Mouse (Mus musculus) heart, embryonic 11.5 days (tissue): ENCODE results near the gene Dzip1. TPM values are rescaled to one million over a fixed set of nuclear protein-coding genes. Genes with fewer than 3 reads are reported as not detected.

ENCODE experiments used
- ATAC-seq: fragments of 200-750 bp; cut with Nextera tagmentation; replicated peaks from 2 replicates; pipeline ENCODE4 v1.8.0; 2017; ENCODE audit warnings: moderate library complexity; ENCODE audit not compliant: insufficient number of reproducible peaks, low FRiP score, low TSS enrichment
- H3K27ac ChIP-seq: fragments of 300-500 bp; sonication (generic); 2 replicates; pipeline ENCODE4 v1.5.1; 2014; ENCODE audit warnings: mild to moderate bottlenecking, low read depth, low read length
- H3K27me3 ChIP-seq: fragments of 300-500 bp; sonication (generic); 2 replicates; pipeline ENCODE4 v1.6.1; 2014; ENCODE audit warnings: mild to moderate bottlenecking, low read length, mixed read lengths; ENCODE audit not compliant: control insufficient read depth, insufficient read depth
- H3K36me3 ChIP-seq: fragments of 300-500 bp; sonication (generic); 2 replicates; pipeline ENCODE4 v1.6.1; 2014; ENCODE audit warnings: mild to moderate bottlenecking, low read length, moderate library complexity, mixed read lengths; ENCODE audit not compliant: control insufficient read depth, insufficient read depth
- H3K4me1 ChIP-seq: fragments of 300-500 bp; sonication (generic); 2 replicates; pipeline ENCODE4 v1.6.1; 2014; ENCODE audit warnings: low read length; ENCODE audit not compliant: control insufficient read depth, insufficient read depth
- H3K4me2 ChIP-seq: fragments of 300-500 bp; sonication (generic); 2 replicates; pipeline ENCODE4 v1.6.1; 2014; ENCODE audit warnings: mild to moderate bottlenecking, moderate library complexity
- H3K4me3 ChIP-seq: fragments of 300-500 bp; sonication (generic); 2 replicates; pipeline ENCODE4 v1.5.1; 2014; ENCODE audit warnings: low read depth, low read length
- H3K9ac ChIP-seq: fragments of 300-500 bp; sonication (generic); 2 replicates; pipeline ENCODE4 v1.6.1; 2014; ENCODE audit warnings: mild to moderate bottlenecking, low read depth, low read length, moderate library complexity
- H3K9me3 ChIP-seq: fragments of 300-500 bp; sonication (generic); replicated peaks from 2 replicates; pipeline ENCODE4 v1.6.1; 2016; ENCODE audit warnings: low read length; ENCODE audit not compliant: control insufficient read depth
- WGBS: fragments of 180-500 bp; shearing (Covaris S2); extraction: QIAGEN DNeasy Blood & Tissue Kit; methylation state at CpG from one replicate; pipeline ENCODE4 v1.1.7; 2014; ENCODE audit not compliant: insufficient replicate concordance; 5-methylcytosine and 5-hydroxymethylcytosine counted together
- polyA plus RNA-seq: library from polyadenylated mRNA; unstranded; fragments of >200 nt; fragmentation: Nextera tagmentation; extraction: Ambion mirVana; gene quantifications from 2 replicates; pipeline ENCODE4 v1.2.1, GENCODE M21; 2014

Gene Dzip1
- polyA plus RNA-seq, 1 experiment from 2014 or later, result 13.2 TPM

- no peak overlapping the region for H3K27ac ChIP-seq
- H3K4me2 ChIP-seq, result no peak overlapping the region
- no peaks in the 10 kb centered on the region for H3K36me3 ChIP-seq
- ATAC-seq, result no peak
- no peak overlapping the region for H3K4me3 ChIP-seq
- H3K9me3 ChIP-seq, result no peaks in the 10 kb centered on the region
- H3K9ac ChIP-seq, result no peak overlapping the region
- H3K4me1 ChIP-seq, result no peaks in the 10 kb centered on the region
- 73% methylated on average over 1 of the region's 2 CpGs for WGBS
- H3K27me3 ChIP-seq, result no peaks in the 10 kb centered on the region
These were observed 5.9 kb upstream of the Dzip1 start for GRCm38 (mm10) chr14:118931181-118931580.

GRCm38 (mm10) chr14:118930777-118931176 is 5.5 kb upstream of the Dzip1 start:
- 56% methylated on average over 2 of the region's 2 CpGs for whole genome bisulfite sequencing
- no peak for ATAC-seq
- no peaks in the 10 kb centered on the region for H3K4me1 ChIP-seq
- H3K4me2 ChIP-seq, result no peak overlapping the region
- no peak overlapping the region for H3K27ac ChIP-seq
- no peak overlapping the region for H3K4me3 ChIP-seq
- no peaks in the 10 kb centered on the region for H3K27me3 ChIP-seq
- no peaks in the 10 kb centered on the region for H3K9me3 ChIP-seq
- H3K36me3 ChIP-seq, result no peaks in the 10 kb centered on the region
- no peak overlapping the region for H3K9ac ChIP-seq

DNA sequence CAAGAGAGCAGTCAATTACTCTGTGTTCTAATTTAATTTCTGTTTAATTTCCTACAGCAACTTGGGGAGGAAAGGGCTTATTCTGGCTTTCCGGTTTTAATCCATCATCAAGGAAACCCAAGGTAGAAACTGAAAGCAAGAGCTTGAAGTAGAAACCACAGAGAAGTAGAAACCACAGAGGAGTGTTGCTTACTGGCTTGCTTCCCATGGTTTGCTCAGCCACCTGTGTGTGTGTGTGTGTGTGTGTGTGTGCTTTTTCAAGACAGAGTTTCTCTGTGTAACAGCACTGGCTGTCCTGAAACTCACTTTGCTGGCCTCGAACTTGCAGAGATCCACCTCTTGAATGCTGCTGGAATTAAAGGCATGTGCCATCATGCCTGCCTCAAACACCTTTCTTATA is 4.5 kb upstream of the Dzip1 start:
- ATAC-seq, result no peak
- WGBS, result 71% methylated on average over 2 of the region's 2 CpGs
- H3K9ac ChIP-seq, result no peak overlapping the region
- H3K4me1 ChIP-seq, result no peaks in the 10 kb centered on the region
- no peaks in the 10 kb centered on the region for H3K36me3 ChIP-seq
- no peak overlapping the region for H3K4me3 ChIP-seq
- no peaks in the 10 kb centered on the region for H3K9me3 ChIP-seq
- H3K4me2 ChIP-seq, result no peak overlapping the region
- no peak overlapping the region for H3K27ac ChIP-seq
- H3K27me3 ChIP-seq, result no peaks in the 10 kb centered on the region

GRCm38 (mm10) chr14:118928565-118928964 is 3.3 kb upstream of the Dzip1 start:
- WGBS, result 74% methylated on average over 3 of the region's 3 CpGs
- no peaks in the 10 kb centered on the region for H3K27me3 ChIP-seq
- H3K4me3 ChIP-seq, result no peak overlapping the region
- no peak overlapping the region for H3K4me2 ChIP-seq
- no peaks in the 10 kb centered on the region for H3K36me3 ChIP-seq
- no peak overlapping the region for H3K9ac ChIP-seq
- ATAC-seq, result no peak
- no peaks in the 10 kb centered on the region for H3K4me1 ChIP-seq
- no peak overlapping the region for H3K27ac ChIP-seq
- no peaks in the 10 kb centered on the region for H3K9me3 ChIP-seq

- peak; percentile 55; the same call in 1 of the 2 replicates for ATAC-seq
- Histone ChIP-seq H3K4me1 (peaks cover 12% of the 10 kb centered on the region), H3K36me3 (no peaks in the 10 kb centered on the region; the same call in 1 of the 2 replicates), H3K9ac (peak overlapping the region; percentile 58; the same call in 1 of the 2 replicates), H3K9me3 (no peaks in the 10 kb centered on the region), H3K27ac (no peak overlapping the region), H3K4me3 (peak overlapping the region; percentile 48), H3K27me3 (peaks cover 15% of the 10 kb centered on the region), H3K4me2 (peak overlapping the region; percentile 92)
- WGBS, result 2% methylated on average over 42 of the region's 47 CpGs
These were observed 2.5 kb downstream of the Dzip1 start for GRCm38 (mm10) chr14:118922667-118923184.

DNA sequence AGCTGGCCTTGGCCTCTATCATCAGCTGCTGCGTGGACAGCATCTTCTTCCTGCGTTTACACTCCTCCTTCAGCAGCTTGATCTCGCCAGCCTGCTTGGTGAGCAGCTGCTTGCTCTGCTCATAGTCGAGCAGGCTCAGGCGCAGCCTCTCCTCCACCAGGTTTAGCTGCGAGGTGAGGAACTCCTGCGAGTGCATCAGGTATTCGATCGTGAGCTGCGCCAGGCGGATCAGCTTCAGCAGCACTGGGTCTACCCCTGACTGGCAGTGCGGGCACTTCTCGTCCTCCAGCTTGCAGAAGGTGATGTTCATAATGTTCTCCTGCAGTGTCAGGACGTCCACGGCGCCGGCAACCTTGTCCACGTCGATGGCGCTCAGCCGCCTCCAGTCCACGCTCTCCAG is 3.0 kb downstream of the Dzip1 start:
- no peaks in the 10 kb centered on the region; the same call in 1 of the 2 replicates for H3K36me3 ChIP-seq
- WGBS, result 19% methylated on average over 22 of the region's 22 CpGs
- peaks cover 12% of the 10 kb centered on the region for H3K4me1 ChIP-seq
- H3K9ac ChIP-seq, result peak overlapping the region; percentile 58; the same call in 1 of the 2 replicates
- peak overlapping the region; percentile 92 for H3K4me2 ChIP-seq
- H3K27ac ChIP-seq, result no peak overlapping the region
- no peak for ATAC-seq
- peaks cover 15% of the 10 kb centered on the region for H3K27me3 ChIP-seq
- H3K4me3 ChIP-seq, result peak overlapping the region; percentile 48
- H3K9me3 ChIP-seq, result no peaks in the 10 kb centered on the region

DNA sequence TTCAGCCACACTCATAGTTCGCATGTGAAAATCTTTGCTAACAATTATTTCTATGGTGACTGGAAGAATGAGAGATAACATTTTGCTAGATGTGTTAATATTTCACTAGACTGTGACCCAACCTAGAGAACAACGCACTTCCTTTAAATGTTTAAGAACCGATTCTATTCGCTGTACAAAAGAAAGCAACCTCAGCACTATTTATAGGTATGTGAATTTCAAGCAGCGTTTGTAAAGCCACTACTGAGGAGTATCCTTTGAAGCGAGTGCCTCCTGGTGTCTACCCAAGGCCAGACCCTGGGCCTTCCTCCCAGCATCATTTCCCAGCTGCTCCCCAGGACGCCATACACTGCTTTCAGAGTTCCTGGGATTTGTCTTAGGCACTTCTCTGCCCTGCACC is 4.6 kb downstream of the Dzip1 start:
- 62% methylated on average over 7 of the region's 7 CpGs for WGBS
- Histone ChIP-seq H3K4me3 (no peak overlapping the region), H3K27ac (no peak overlapping the region), H3K9ac (no peak overlapping the region), H3K9me3 (no peaks in the 10 kb centered on the region), H3K4me2 (no peak overlapping the region), H3K27me3 (peaks cover 15% of the 10 kb centered on the region), H3K36me3 (no peaks in the 10 kb centered on the region; the same call in 1 of the 2 replicates), H3K4me1 (peaks cover 12% of the 10 kb centered on the region)
- ATAC-seq, result no peak

- H3K36me3 ChIP-seq, result no peaks in the 10 kb centered on the region; the same call in 1 of the 2 replicates
- no peak overlapping the region for H3K9ac ChIP-seq
- peaks cover 15% of the 10 kb centered on the region for H3K27me3 ChIP-seq
- no peak for ATAC-seq
- H3K4me2 ChIP-seq, result no peak overlapping the region
- no peak overlapping the region for H3K4me3 ChIP-seq
- no peak overlapping the region for H3K27ac ChIP-seq
- peaks cover 12% of the 10 kb centered on the region for H3K4me1 ChIP-seq
- WGBS, result 66% methylated on average over 8 of the region's 8 CpGs
- H3K9me3 ChIP-seq, result no peaks in the 10 kb centered on the region
These were observed 6.2 kb downstream of the Dzip1 start for GRCm38 (mm10) chr14:118919025-118919424.

- ATAC-seq, result no peak
- no peak overlapping the region for H3K9ac ChIP-seq
- no peak overlapping the region for H3K4me3 ChIP-seq
- no peaks in the 10 kb centered on the region for H3K9me3 ChIP-seq
- H3K27me3 ChIP-seq, result no peaks in the 10 kb centered on the region
- WGBS, result 42% methylated on average over 5 of the region's 5 CpGs
- no peak overlapping the region for H3K4me2 ChIP-seq
- H3K4me1 ChIP-seq, result no peaks in the 10 kb centered on the region
- H3K36me3 ChIP-seq, result peaks cover 2% of the 10 kb centered on the region
- no peak overlapping the region for H3K27ac ChIP-seq
These were observed 11.6 kb downstream of the Dzip1 start for GRCm38 (mm10) chr14:118913651-118914050.
